Mouse (Mus musculus) MEL (cell line): ENCODE results near the gene Chst4.

ENCODE experiments used
- CTCF ChIP-seq, 3 experiments: IDR thresholded peaks in 2 of 3; conservative IDR thresholded peaks in 1 of 3; 2 replicates each; pipeline ENCODE4 v1.5.1; 2011 to 2012; ENCODE audit warnings: low read length in 3 of 3, low read depth in 2 of 3, mild to moderate bottlenecking in 2 of 3, improper control_type of control experiment in 1 of 3, inconsistent platforms in 1 of 3, mixed read lengths in 1 of 3, moderate library complexity in 1 of 3; ENCODE audit not compliant: control insufficient read depth in 1 of 3, insufficient read depth in 1 of 3, poor library complexity in 1 of 3, severe bottlenecking in 1 of 3
- GABPA ChIP-seq: IDR thresholded peaks from 2 replicates; pipeline ENCODE4 v1.6.1; 2012; ENCODE audit warnings: low read depth, mild to moderate bottlenecking, inconsistent platforms, low read length, improper control_type of control experiment, moderate library complexity
- GATA1 ChIP-seq: IDR thresholded peaks from 2 replicates; pipeline ENCODE4 v1.6.1; 2011; ENCODE audit warnings: low read depth, low read length, improper control_type of control experiment
- MYC ChIP-seq: IDR thresholded peaks from 2 replicates; pipeline ENCODE4 v1.6.1; 2011; ENCODE audit warnings: low read depth, mild to moderate bottlenecking, low read length, improper control_type of control experiment, moderate library complexity
- ZMIZ1 ChIP-seq: IDR thresholded peaks from 2 replicates; pipeline ENCODE4 v1.6.1; 2012; ENCODE audit warnings: low read depth, mild to moderate bottlenecking, inconsistent platforms, low read length, improper control_type of control experiment, moderate library complexity

- TF ChIP-seq GATA1 (no peak), MYC (no peak), ZMIZ1 (no peak), GABPA (no peak), CTCF (IDR thresholded peaks at IDR 0.05 in 2 of 3, conservative IDR thresholded peaks at IDR 0.05 in 1 of 3; ENCODE audit: control insufficient read depth in 1 of 3, insufficient read depth in 1 of 3, low read depth in 2 of 3, low read length in 3 of 3, poor library complexity in 1 of 3, severe bottlenecking in 1 of 3) (no peak)
Observed at GRCm38 (mm10) chr8:110022081-110022480, 17.5 kb downstream of the Chst4 start.
